Mouse (Mus musculus): Measurements from ENCODE around the gene Tm2d3.
A peak's percentile ranks its signal among the peaks of the same experiment; 100 is the strongest.

The Tm2d3 gene

GRCm38 (mm10) chr7:65690869-65691268 is at the start of gene Tm2d3:
TSS of gene Tm2d3 (plus strand) at chr7:65691169.
- no peak for DNase-seq (ENCODE audit: low read depth, low spot score)

- DNase-seq (ENCODE audit: low read depth, low spot score) = no peak
Observed at GRCm38 (mm10) chr7:65642371-65643304, 48.3 kb upstream of the Tm2d3 start.

GRCm38 (mm10) chr7:65643861-65644421 is 47.0 kb upstream of the Tm2d3 start:
- no peak for DNase-seq (ENCODE audit: low read depth, low spot score)

GRCm38 (mm10) chr7:65644643-65645351 is 46.2 kb upstream of the Tm2d3 start, which contains the start of gene Tarsl2:
TSS of gene Tarsl2 (plus strand) at chr7:65644898.
- DNase-seq (ENCODE audit: low read depth, low spot score) = peak; percentile 80

- DNase-seq (ENCODE audit: low read depth, low spot score) = no peak
Observed at GRCm38 (mm10) chr7:65645996-65646395, 45.0 kb upstream of the Tm2d3 start.

GRCm38 (mm10) chr7:65650662-65651061 is 40.3 kb upstream of the Tm2d3 start:
- DNase-seq (ENCODE audit: low read depth, low spot score) = no peak

- no peak for DNase-seq (ENCODE audit: low read depth, low spot score)
Observed at GRCm38 (mm10) chr7:65657490-65658120, 33.4 kb upstream of the Tm2d3 start.

GRCm38 (mm10) chr7:65663225-65663790 is 27.7 kb upstream of the Tm2d3 start:
- DNase-seq (ENCODE audit: low read depth, low spot score) = no peak

- DNase-seq (ENCODE audit: low read depth, low spot score) = no peak
Observed at GRCm38 (mm10) chr7:65663886-65664285, 27.1 kb upstream of the Tm2d3 start.

GRCm38 (mm10) chr7:65667491-65667890 is 23.5 kb upstream of the Tm2d3 start:
- DNase-seq (ENCODE audit: low read depth, low spot score) = no peak

GRCm38 (mm10) chr7:65678050-65678449 is 12.9 kb upstream of the Tm2d3 start:
- DNase-seq (ENCODE audit: low read depth, low spot score) = no peak

GRCm38 (mm10) chr7:65678900-65679595 is 11.9 kb upstream of the Tm2d3 start:
- DNase-seq (ENCODE audit: low read depth, low spot score) = no peak

- no peak for DNase-seq (ENCODE audit: low read depth, low spot score)
Observed at GRCm38 (mm10) chr7:65681166-65681565, 9.8 kb upstream of the Tm2d3 start.

GRCm38 (mm10) chr7:65684256-65684835 is 6.6 kb upstream of the Tm2d3 start:
- no peak for DNase-seq (ENCODE audit: low read depth, low spot score)

GRCm38 (mm10) chr7:65686664-65687063 is 4.3 kb upstream of the Tm2d3 start:
- no peak for DNase-seq (ENCODE audit: low read depth, low spot score)

- no peak for DNase-seq (ENCODE audit: low read depth, low spot score)
Observed at GRCm38 (mm10) chr7:65691929-65692605, 1.1 kb downstream of the Tm2d3 start.

- no peak for DNase-seq (ENCODE audit: low read depth, low spot score)
Observed at GRCm38 (mm10) chr7:65692883-65693282, 1.9 kb downstream of the Tm2d3 start.

GRCm38 (mm10) chr7:65693301-65693821 is 2.4 kb downstream of the Tm2d3 start:
- peak; percentile 49 for DNase-seq (ENCODE audit: low read depth, low spot score)

GRCm38 (mm10) chr7:65696450-65696849 is 5.5 kb downstream of the Tm2d3 start:
- no peak for DNase-seq (ENCODE audit: low read depth, low spot score)

- DNase-seq (ENCODE audit: low read depth, low spot score) = no peak
Observed at GRCm38 (mm10) chr7:65702076-65702475, 11.1 kb downstream of the Tm2d3 start.
